Mouse (Mus musculus): Measurements from ENCODE around the gene Ccdc59. TPM values are rescaled to one million over a fixed set of nuclear protein-coding genes. Genes with fewer than 3 reads are reported as not detected.
A peak's percentile ranks its signal among the peaks of the same experiment; 100 is the strongest.

Ccdc59 gene
- polyA plus RNA-seq, 1 experiment from 2014 or later = 45.2 TPM

DNA sequence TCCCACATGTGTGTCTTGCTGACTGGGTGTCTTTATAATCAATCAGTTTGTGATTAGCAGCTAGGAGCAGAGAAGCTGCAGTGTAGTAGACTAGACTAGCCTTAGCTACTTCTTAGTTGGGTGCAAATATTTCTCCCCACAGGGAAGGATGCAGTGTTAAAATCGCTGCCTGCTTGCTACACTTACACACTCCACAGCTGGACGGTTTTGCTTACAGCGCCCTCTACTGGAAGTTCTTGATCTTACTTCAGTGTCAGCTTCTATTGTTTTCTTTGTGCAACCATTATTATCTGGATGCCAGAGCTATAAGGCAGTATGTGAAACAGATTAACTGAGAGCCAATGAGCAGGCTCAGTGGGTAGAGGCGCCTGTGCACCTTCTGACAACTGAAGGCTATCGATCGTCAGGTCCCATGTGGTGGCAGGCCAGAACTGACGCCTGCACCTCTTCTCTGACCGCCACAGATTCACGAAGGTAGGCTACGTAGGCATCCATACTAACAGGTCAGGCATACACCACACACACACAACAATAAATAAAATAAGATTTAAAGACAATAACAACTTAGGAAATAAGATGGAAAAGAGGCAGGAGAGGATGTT is 6.1 kb upstream of the Ccdc59 start:
- H3K4me1 ChIP-seq (replicated peaks; ENCODE audit: control insufficient read depth, insufficient read depth, low read length) = no peaks in the 10 kb centered on the region

DNA sequence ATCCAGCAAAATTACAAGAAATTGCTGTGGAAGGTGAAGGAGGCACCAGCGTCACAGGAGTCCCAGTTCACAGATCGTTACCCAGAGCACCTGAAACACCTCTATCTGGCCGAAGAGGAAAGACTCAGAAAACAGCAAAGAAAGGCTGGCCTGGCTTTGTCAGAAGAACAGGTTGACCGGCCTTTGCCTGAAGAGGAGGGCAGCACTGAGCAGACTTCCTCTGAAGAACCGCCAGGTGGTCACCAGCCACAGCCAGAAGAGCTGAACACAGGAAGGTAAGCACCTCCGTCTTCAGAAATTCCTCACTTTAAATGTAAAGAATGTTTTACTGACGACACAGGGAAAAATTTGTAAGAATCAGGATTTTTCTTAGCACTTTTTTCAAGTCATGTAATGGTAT is 1.7 kb downstream of the Ccdc59 start:
- Histone ChIP-seq H3K9ac (ENCODE audit: low read depth, low read length) (no peak overlapping the region), H3K36me3 (ENCODE audit: control insufficient read depth, insufficient read depth, low read length) (peaks cover 11% of the 10 kb centered on the region), H3K4me3 (ENCODE audit: low read depth, low read length) (peak overlapping the region; percentile 84), H3K27me3 (replicated peaks; ENCODE audit: control insufficient read depth, insufficient read depth, low read length) (no peaks in the 10 kb centered on the region), H3K9me3 (ENCODE audit: control insufficient read depth, low read length) (no peaks in the 10 kb centered on the region), H3K4me2 (peak overlapping the region; percentile 78), H3K27ac (ENCODE audit: low read depth, low read length) (no peak overlapping the region), H3K4me1 (replicated peaks; ENCODE audit: control insufficient read depth, insufficient read depth, low read length) (peaks cover 2% of the 10 kb centered on the region)
- ATAC-seq (replicated peaks; ENCODE audit: low FRiP score) (no peak), DNase-seq (ENCODE audit: low spot score) (no peak)
- WGBS = 80% methylated on average over 7 of the region's 7 CpGs

More for the DNA sequence above, 6.1 kb upstream of the Ccdc59 start:
- Histone ChIP-seq H3K27me3 (replicated peaks; ENCODE audit: control insufficient read depth, insufficient read depth, low read length) (no peaks in the 10 kb centered on the region), H3K27ac (ENCODE audit: low read depth, low read length) (no peak overlapping the region), H3K4me3 (ENCODE audit: low read depth, low read length) (no peak overlapping the region), H3K36me3 (ENCODE audit: control insufficient read depth, insufficient read depth, low read length) (no peaks in the 10 kb centered on the region; the same call in 1 of the 2 replicates), H3K9ac (ENCODE audit: low read depth, low read length) (no peak overlapping the region), H3K9me3 (ENCODE audit: control insufficient read depth, low read length) (no peaks in the 10 kb centered on the region), H3K4me2 (no peak overlapping the region)
- ATAC-seq (replicated peaks; ENCODE audit: low FRiP score) (peak; percentile 53), DNase-seq (ENCODE audit: low spot score) (no peak)
- 63% methylated on average over 10 of the region's 10 CpGs for WGBS

DNA sequence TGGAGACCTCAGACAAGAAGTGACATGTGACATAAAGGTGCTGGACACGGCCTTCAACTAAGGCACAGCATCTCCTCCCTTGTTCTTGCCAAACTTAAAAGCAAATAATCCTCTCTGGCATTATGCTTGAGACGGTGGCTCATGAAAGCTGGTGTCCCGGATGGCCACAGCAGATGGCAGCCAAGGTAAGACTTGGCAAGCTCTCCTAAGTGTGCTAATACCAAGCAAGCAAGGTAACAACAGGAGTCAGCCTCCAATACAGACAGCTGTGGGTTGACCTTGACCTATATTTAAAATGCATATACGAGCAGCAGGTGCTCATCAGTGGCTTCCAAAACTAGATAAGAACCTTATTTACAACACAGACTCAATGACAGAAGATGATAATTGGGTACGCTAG is 9.4 kb downstream of the Ccdc59 start:
- H3K27ac ChIP-seq (ENCODE audit: low read depth, low read length) = no peak overlapping the region
- H3K4me2 ChIP-seq = no peak overlapping the region
- no peak overlapping the region for H3K9ac ChIP-seq (ENCODE audit: low read depth, low read length)
- no peak for DNase-seq (ENCODE audit: low spot score)
- no peaks in the 10 kb centered on the region for H3K9me3 ChIP-seq (ENCODE audit: control insufficient read depth, low read length)
- no peak for ATAC-seq (replicated peaks; ENCODE audit: low FRiP score)
- H3K36me3 ChIP-seq (ENCODE audit: control insufficient read depth, insufficient read depth, low read length) = peaks cover 11% of the 10 kb centered on the region
- WGBS = 83% methylated on average over 5 of the region's 5 CpGs
- H3K4me1 ChIP-seq (replicated peaks; ENCODE audit: control insufficient read depth, insufficient read depth, low read length) = no peaks in the 10 kb centered on the region
- H3K4me3 ChIP-seq (ENCODE audit: low read depth, low read length) = no peak overlapping the region
- H3K27me3 ChIP-seq (replicated peaks; ENCODE audit: control insufficient read depth, insufficient read depth, low read length) = no peaks in the 10 kb centered on the region

GRCm38 (mm10) chr10:105851136-105851535 is 10.3 kb downstream of the Ccdc59 start:
- Histone ChIP-seq H3K9me3 (ENCODE audit: control insufficient read depth, low read length) (no peaks in the 10 kb centered on the region), H3K4me1 (replicated peaks; ENCODE audit: control insufficient read depth, insufficient read depth, low read length) (no peaks in the 10 kb centered on the region), H3K27ac (ENCODE audit: low read depth, low read length) (no peak overlapping the region), H3K4me3 (ENCODE audit: low read depth, low read length) (no peak overlapping the region), H3K27me3 (replicated peaks; ENCODE audit: control insufficient read depth, insufficient read depth, low read length) (no peaks in the 10 kb centered on the region), H3K4me2 (no peak overlapping the region), H3K36me3 (ENCODE audit: control insufficient read depth, insufficient read depth, low read length) (peaks cover 8% of the 10 kb centered on the region), H3K9ac (ENCODE audit: low read depth, low read length) (no peak overlapping the region)
- no peak for ATAC-seq (replicated peaks; ENCODE audit: low FRiP score)
- WGBS = 83% methylated on average over 4 of the region's 4 CpGs
- DNase-seq (ENCODE audit: low spot score) = no peak

DNA sequence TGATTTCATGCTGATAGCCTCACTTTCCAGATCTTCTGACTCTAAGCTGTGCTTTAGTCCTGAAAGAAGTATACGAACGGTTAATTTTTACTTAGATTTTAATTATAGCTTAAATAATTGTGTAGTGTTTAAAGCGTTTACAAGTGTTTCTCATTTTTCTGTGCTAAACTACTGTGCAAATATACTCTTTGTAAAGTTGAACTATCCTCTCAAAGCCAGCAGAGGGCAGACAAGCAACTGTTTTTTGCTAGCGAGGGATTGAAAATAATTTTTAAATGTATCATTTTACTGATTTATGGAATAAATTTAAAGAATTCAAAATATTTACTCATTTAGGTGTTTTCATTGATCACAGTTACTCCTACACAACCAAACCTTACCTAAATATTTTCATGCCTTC is 26.4 kb downstream of the Ccdc59 start:
- Histone ChIP-seq H3K9me3 (ENCODE audit: control insufficient read depth, low read length) (no peaks in the 10 kb centered on the region), H3K27ac (ENCODE audit: low read depth, low read length) (no peak overlapping the region), H3K27me3 (replicated peaks; ENCODE audit: control insufficient read depth, insufficient read depth, low read length) (no peaks in the 10 kb centered on the region), H3K9ac (ENCODE audit: low read depth, low read length) (no peak overlapping the region), H3K4me3 (ENCODE audit: low read depth, low read length) (no peak overlapping the region), H3K4me2 (no peak overlapping the region), H3K36me3 (ENCODE audit: control insufficient read depth, insufficient read depth, low read length) (no peaks in the 10 kb centered on the region), H3K4me1 (replicated peaks; ENCODE audit: control insufficient read depth, insufficient read depth, low read length) (no peaks in the 10 kb centered on the region)
- ATAC-seq (replicated peaks; ENCODE audit: low FRiP score) = no peak
- 54% methylated on average over 4 of the region's 4 CpGs for WGBS
- no peak for DNase-seq (ENCODE audit: low spot score)

Other genes with a start within 250 kb of the Ccdc59 start
- 13.1 and 13.3 TPM in 2 replicates for gene Mettl25, start 313 bp downstream of the Ccdc59 start, polyA plus RNA-seq (2014; fragmentation: Nextera tagmentation; extraction: Ambion mirVana)

Measured in liver, embryonic 11.5 days (tissue).